Mouse (Mus musculus): ENCODE data around the gene Hsdl1. TPM values are rescaled to one million over a fixed set of nuclear protein-coding genes. Genes with fewer than 3 reads are reported as not detected.
A peak's percentile ranks its signal among the peaks of the same experiment; 100 is the strongest.

Gene Hsdl1
- polyA plus RNA-seq, 1 experiment from 2014 or later = 40.8 TPM

- H3K9ac ChIP-seq (ENCODE audit: low read length) = peak overlapping the region; percentile 91
- no peak overlapping the region for H3K27ac ChIP-seq (replicated peaks in 1 of 2; ENCODE audit: control insufficient read depth in 1 of 2, insufficient read depth in 1 of 2, low read depth in 2 of 2, low read length in 2 of 2)
- H3K36me3 ChIP-seq (ENCODE audit: control insufficient read depth, insufficient read depth, low read length) = peaks cover 41% of the 10 kb centered on the region
- H3K9me3 ChIP-seq (ENCODE audit: control insufficient read depth, low read length) = peaks cover under 1% of the 10 kb centered on the region; the same call in 1 of the 2 replicates
- 90% methylated on average over 4 of the region's 4 CpGs for WGBS
- peaks cover 6 to 8% of the 10 kb centered on the region in 2 experiments for H3K4me1 ChIP-seq (ENCODE audit: control insufficient read depth in 2 of 2, insufficient read depth in 2 of 2, low read length in 2 of 2)
- ATAC-seq (ENCODE audit: insufficient number of reproducible peaks, insufficient read depth, low FRiP score, low read depth) = no peak
- H3K4me2 ChIP-seq (ENCODE audit: low read length) = peak overlapping the region; percentile 93
- no peaks in the 10 kb centered on the region for H3K27me3 ChIP-seq (ENCODE audit: control insufficient read depth, insufficient read depth, low read length)
- peak overlapping the region in 1 of 2 experiments; percentile 78; a peak in 1 of 4 replicates for H3K4me3 ChIP-seq (ENCODE audit: control insufficient read depth in 1 of 2, insufficient read depth in 1 of 2, low read depth in 1 of 2, low read length in 2 of 2)
Measured at GRCm38 (mm10) chr8:119603771-119604170, 28.8 kb upstream of the Hsdl1 start.

- Histone ChIP-seq H3K9ac (ENCODE audit: low read length) (no peak overlapping the region), H3K4me1 (ENCODE audit: control insufficient read depth in 2 of 2, insufficient read depth in 2 of 2, low read length in 2 of 2) (peaks cover 15 to 22% of the 10 kb centered on the region in 2 experiments), H3K27ac (replicated peaks in 1 of 2; ENCODE audit: control insufficient read depth in 1 of 2, insufficient read depth in 1 of 2, low read depth in 2 of 2, low read length in 2 of 2) (no peak overlapping the region), H3K4me2 (ENCODE audit: low read length) (no peak overlapping the region), H3K36me3 (ENCODE audit: control insufficient read depth, insufficient read depth, low read length) (0 out of 2 replicates have a peak, but pooled peaks cover 3% of the 10 kb centered on the region), H3K27me3 (ENCODE audit: control insufficient read depth, insufficient read depth, low read length) (no peaks in the 10 kb centered on the region), H3K9me3 (ENCODE audit: control insufficient read depth, low read length) (no peaks in the 10 kb centered on the region), H3K4me3 (ENCODE audit: control insufficient read depth in 1 of 2, insufficient read depth in 1 of 2, low read depth in 1 of 2, low read length in 2 of 2) (no peak overlapping the region)
- ATAC-seq (ENCODE audit: insufficient number of reproducible peaks, insufficient read depth, low FRiP score, low read depth) = no peak
- 84% methylated on average over 7 of the region's 7 CpGs for WGBS
Measured at GRCm38 (mm10) chr8:119591456-119591855, 16.5 kb upstream of the Hsdl1 start.

- Histone ChIP-seq H3K27ac (replicated peaks in 1 of 2; ENCODE audit: control insufficient read depth in 1 of 2, insufficient read depth in 1 of 2, low read depth in 2 of 2, low read length in 2 of 2) (no peak overlapping the region), H3K9ac (ENCODE audit: low read length) (no peak overlapping the region), H3K4me2 (ENCODE audit: low read length) (no peak overlapping the region), H3K9me3 (ENCODE audit: control insufficient read depth, low read length) (no peaks in the 10 kb centered on the region), H3K4me3 (ENCODE audit: control insufficient read depth in 1 of 2, insufficient read depth in 1 of 2, low read depth in 1 of 2, low read length in 2 of 2) (no peak overlapping the region), H3K27me3 (ENCODE audit: control insufficient read depth, insufficient read depth, low read length) (no peaks in the 10 kb centered on the region), H3K4me1 (ENCODE audit: control insufficient read depth in 2 of 2, insufficient read depth in 2 of 2, low read length in 2 of 2) (peaks cover 17 to 18% of the 10 kb centered on the region in 2 experiments), H3K36me3 (ENCODE audit: control insufficient read depth, insufficient read depth, low read length) (no peaks in the 10 kb centered on the region)
- no peak for ATAC-seq (ENCODE audit: insufficient number of reproducible peaks, insufficient read depth, low FRiP score, low read depth)
- 61% methylated on average over 14 of the region's 14 CpGs for WGBS
Measured at GRCm38 (mm10) chr8:119590348-119590747, 15.4 kb upstream of the Hsdl1 start.

- Histone ChIP-seq H3K36me3 (ENCODE audit: control insufficient read depth, insufficient read depth, low read length) (no peaks in the 10 kb centered on the region), H3K9ac (ENCODE audit: low read length) (no peak overlapping the region), H3K4me2 (ENCODE audit: low read length) (peak overlapping the region; percentile 32), H3K9me3 (ENCODE audit: control insufficient read depth, low read length) (no peaks in the 10 kb centered on the region), H3K27me3 (ENCODE audit: control insufficient read depth, insufficient read depth, low read length) (no peaks in the 10 kb centered on the region), H3K4me3 (ENCODE audit: control insufficient read depth in 1 of 2, insufficient read depth in 1 of 2, low read depth in 1 of 2, low read length in 2 of 2) (no peak overlapping the region), H3K27ac (replicated peaks in 1 of 2; ENCODE audit: control insufficient read depth in 1 of 2, insufficient read depth in 1 of 2, low read depth in 2 of 2, low read length in 2 of 2) (peak overlapping the region; percentile 75 to 84), H3K4me1 (ENCODE audit: control insufficient read depth in 2 of 2, insufficient read depth in 2 of 2, low read length in 2 of 2) (peaks cover 18% of the 10 kb centered on the region in 2 experiments)
- peak; percentile 81 for ATAC-seq (ENCODE audit: insufficient number of reproducible peaks, insufficient read depth, low FRiP score, low read depth)
- 5% methylated on average over 10 of the region's 10 CpGs for WGBS
Measured at GRCm38 (mm10) chr8:119588844-119589243, 13.9 kb upstream of the Hsdl1 start.

GRCm38 (mm10) chr8:119588321-119588720 is 13.3 kb upstream of the Hsdl1 start:
- WGBS = 56% methylated on average over 4 of the region's 4 CpGs
- H3K36me3 ChIP-seq (ENCODE audit: control insufficient read depth, insufficient read depth, low read length) = no peaks in the 10 kb centered on the region
- peak overlapping the region; percentile 32 for H3K4me2 ChIP-seq (ENCODE audit: low read length)
- no peak overlapping the region for H3K4me3 ChIP-seq (ENCODE audit: control insufficient read depth in 1 of 2, insufficient read depth in 1 of 2, low read depth in 1 of 2, low read length in 2 of 2)
- H3K9ac ChIP-seq (ENCODE audit: low read length) = no peak overlapping the region
- ATAC-seq (ENCODE audit: insufficient number of reproducible peaks, insufficient read depth, low FRiP score, low read depth) = no peak
- H3K27me3 ChIP-seq (ENCODE audit: control insufficient read depth, insufficient read depth, low read length) = no peaks in the 10 kb centered on the region
- peak overlapping the region; percentile 75 to 84 for H3K27ac ChIP-seq (replicated peaks in 1 of 2; ENCODE audit: control insufficient read depth in 1 of 2, insufficient read depth in 1 of 2, low read depth in 2 of 2, low read length in 2 of 2)
- peaks cover 18% of the 10 kb centered on the region in 2 experiments for H3K4me1 ChIP-seq (ENCODE audit: control insufficient read depth in 2 of 2, insufficient read depth in 2 of 2, low read length in 2 of 2)
- no peaks in the 10 kb centered on the region for H3K9me3 ChIP-seq (ENCODE audit: control insufficient read depth, low read length)

GRCm38 (mm10) chr8:119585901-119586300 is 10.9 kb upstream of the Hsdl1 start:
- Histone ChIP-seq H3K4me3 (ENCODE audit: control insufficient read depth in 1 of 2, insufficient read depth in 1 of 2, low read depth in 1 of 2, low read length in 2 of 2) (peak overlapping the region; percentile 35 to 46), H3K9ac (ENCODE audit: low read length) (peak overlapping the region; percentile 72), H3K27me3 (ENCODE audit: control insufficient read depth, insufficient read depth, low read length) (no peaks in the 10 kb centered on the region), H3K4me1 (ENCODE audit: control insufficient read depth in 2 of 2, insufficient read depth in 2 of 2, low read length in 2 of 2) (peaks cover 22 to 24% of the 10 kb centered on the region in 2 experiments), H3K36me3 (ENCODE audit: control insufficient read depth, insufficient read depth, low read length) (no peaks in the 10 kb centered on the region), H3K9me3 (ENCODE audit: control insufficient read depth, low read length) (no peaks in the 10 kb centered on the region), H3K4me2 (ENCODE audit: low read length) (peak overlapping the region; percentile 70), H3K27ac (replicated peaks in 1 of 2; ENCODE audit: control insufficient read depth in 1 of 2, insufficient read depth in 1 of 2, low read depth in 2 of 2, low read length in 2 of 2) (no peak overlapping the region)
- ATAC-seq (ENCODE audit: insufficient number of reproducible peaks, insufficient read depth, low FRiP score, low read depth) = no peak
- 12% methylated on average over 24 of the region's 24 CpGs for WGBS

- Histone ChIP-seq H3K27ac (replicated peaks in 1 of 2; ENCODE audit: control insufficient read depth in 1 of 2, insufficient read depth in 1 of 2, low read depth in 2 of 2, low read length in 2 of 2) (0 out of 4 replicates have a peak overlapping the region, but pooled peaks of 1 of the 2 experiments have one; percentile 1), H3K27me3 (ENCODE audit: control insufficient read depth, insufficient read depth, low read length) (peaks cover 13% of the 10 kb centered on the region), H3K9ac (ENCODE audit: low read length) (no peak overlapping the region), H3K36me3 (ENCODE audit: control insufficient read depth, insufficient read depth, low read length) (no peaks in the 10 kb centered on the region), H3K4me3 (ENCODE audit: control insufficient read depth in 1 of 2, insufficient read depth in 1 of 2, low read depth in 1 of 2, low read length in 2 of 2) (no peak overlapping the region), H3K4me2 (ENCODE audit: low read length) (no peak overlapping the region), H3K4me1 (ENCODE audit: control insufficient read depth in 2 of 2, insufficient read depth in 2 of 2, low read length in 2 of 2) (peaks cover 10 to 14% of the 10 kb centered on the region in 2 experiments; a peak in 3 of 4 replicates), H3K9me3 (ENCODE audit: control insufficient read depth, low read length) (no peaks in the 10 kb centered on the region)
- WGBS = 47% methylated on average over 5 of the region's 5 CpGs
- 0 out of 2 replicates have a peak, but pooled peaks have one; percentile 57 for ATAC-seq (ENCODE audit: insufficient number of reproducible peaks, insufficient read depth, low FRiP score, low read depth)
Measured at GRCm38 (mm10) chr8:119580441-119581161, 5.6 kb upstream of the Hsdl1 start.

All from heart, embryonic 14.5 days (tissue).